Mouse (Mus musculus) erythroblast, embryonic 14.5 days (primary cell): ENCODE data around the gene Mcrs1.

Experiments
- GATA1 ChIP-seq: IDR thresholded peaks from 2 replicates; pipeline ENCODE4 v1.6.1; 2012; ENCODE audit warnings: low read length, inconsistent platforms, mixed read lengths
- TAL1 ChIP-seq: IDR thresholded peaks from 3 replicates; pipeline ENCODE4 v1.6.1; 2012; ENCODE audit warnings: low read length, inconsistent platforms, mixed read lengths

- TF ChIP-seq TAL1, result no peak
- no peak for TF ChIP-seq GATA1
Observed at GRCm38 (mm10) chr15:99240129-99240528, 11.6 kb downstream of the Mcrs1 start.
